In genomic region chr1:166048230-166048911, GRCm38 (mm10) we compare ENCODE assay signal across 8 mouse cellular contexts. TPM values are rescaled to one million over a fixed set of nuclear protein-coding genes. Genes with fewer than 3 reads are reported as not detected.
DNase-seq lines count a peak whose midpoint lies in the region; ATAC-seq lines count a peak whose summit lies in the region.

No protein-coding gene starts in this region.

- H3K9me3 ChIP-seq in heart, embryonic 12.5 days (replicated peaks) = no peaks in the 10 kb centered on the region
- H3K9me3 ChIP-seq in forebrain, embryonic 11.5 days (ENCODE audit: control insufficient read depth, low read length) = no peaks in the 10 kb centered on the region
- no peaks in the 10 kb centered on the region for H3K9me3 ChIP-seq in limb, embryonic 10.5 days (replicated peaks)
- H3K9me3 ChIP-seq in midbrain, embryonic 12.5 days = no peaks in the 10 kb centered on the region

- H3K9ac ChIP-seq in heart, embryonic 12.5 days = peak overlapping the region; percentile 69
- peak overlapping the region; percentile 58 for H3K9ac ChIP-seq in forebrain, embryonic 11.5 days (ENCODE audit: low read length)
- peak overlapping the region; percentile 53; the same call in 1 of the 2 replicates for H3K9ac ChIP-seq in midbrain, embryonic 12.5 days (replicated peaks)

- no peak for DNase-seq in heart, postnatal 25 days (ENCODE audit: low spot score)
- DNase-seq in ES-CJ7 (ENCODE audit: low read depth, low spot score) = peak; percentile 25
- DNase-seq in forebrain, embryonic 11.5 days (ENCODE audit: low spot score) = no peak
- peak; percentile 52 for DNase-seq in limb, embryonic 10.5 days (ENCODE audit: low spot score)
- peak; percentile 49 for DNase-seq in thymus, postnatal 25 days
- no peak for DNase-seq in left cerebral cortex, postnatal 25 days (ENCODE audit: low spot score in 2 of 2)

- ATAC-seq in heart, embryonic 12.5 days (ENCODE audit: insufficient number of reproducible peaks, low FRiP score) = peak; percentile 34; the same call in 1 of the 2 replicates
- ATAC-seq in forebrain, embryonic 11.5 days (replicated peaks; ENCODE audit: low FRiP score) = no peak
- ATAC-seq in midbrain, embryonic 12.5 days (ENCODE audit: low FRiP score, low read depth) = no peak

- intact Hi-C loops in heart, postnatal 25 days (cut with DNase I) = no loop called here
- intact Hi-C loops in left cerebral cortex, postnatal 25 days (cut with DNase I) = loop anchor here (1.0 kb wide), 1 partner anchor 103 kb away; no protein-coding TSS in a partner anchor

- peaks cover 37% of the 10 kb centered on the region for H3K4me1 ChIP-seq in heart, embryonic 12.5 days (replicated peaks)
- peaks cover 29% of the 10 kb centered on the region for H3K4me1 ChIP-seq in forebrain, embryonic 11.5 days (replicated peaks; ENCODE audit: control insufficient read depth, insufficient read depth, low read length)
- peaks cover 68% of the 10 kb centered on the region for H3K4me1 ChIP-seq in limb, embryonic 10.5 days
- peaks cover 63% of the 10 kb centered on the region for H3K4me1 ChIP-seq in midbrain, embryonic 12.5 days

- H3K27me3 ChIP-seq in heart, embryonic 12.5 days (replicated peaks) = peaks cover 11% of the 10 kb centered on the region; the same call in 1 of the 2 replicates
- peaks cover 12% of the 10 kb centered on the region for H3K27me3 ChIP-seq in forebrain, embryonic 11.5 days (ENCODE audit: control insufficient read depth, insufficient read depth, low read length)
- peaks cover 7% of the 10 kb centered on the region; the same call in 1 of the 2 replicates for H3K27me3 ChIP-seq in limb, embryonic 10.5 days (ENCODE audit: low read depth, poor library complexity, severe bottlenecking)
- peaks cover 28% of the 10 kb centered on the region for H3K27me3 ChIP-seq in midbrain, embryonic 12.5 days

- peak overlapping the region; percentile 54 for H3K4me3 ChIP-seq in heart, embryonic 12.5 days
- peak overlapping the region; percentile 40 for H3K4me3 ChIP-seq in forebrain, embryonic 11.5 days (ENCODE audit: low read depth, low read length)
- H3K4me3 ChIP-seq in limb, embryonic 10.5 days = peak overlapping the region; percentile 61
- peak overlapping the region; percentile 42 for H3K4me3 ChIP-seq in midbrain, embryonic 12.5 days

- WGBS in heart, embryonic 12.5 days = under 1% methylated on average over 23 of the region's 23 CpGs
- WGBS in forebrain, embryonic 11.5 days = under 1% methylated on average over 23 of the region's 23 CpGs
- under 1% methylated on average over 23 of the region's 23 CpGs for WGBS in limb, embryonic 10.5 days
- WGBS in midbrain, embryonic 12.5 days = 2% methylated on average over 23 of the region's 23 CpGs

- peak overlapping the region; percentile 98 for H3K4me2 ChIP-seq in heart, embryonic 12.5 days
- H3K4me2 ChIP-seq in forebrain, embryonic 11.5 days (ENCODE audit: low read depth, low read length, severe bottlenecking) = peak overlapping the region; percentile 93
- H3K4me2 ChIP-seq in midbrain, embryonic 12.5 days (replicated peaks) = peak overlapping the region; percentile 82

- no peak overlapping the region for H3K27ac ChIP-seq in heart, embryonic 12.5 days (ENCODE audit: poor library complexity, severe bottlenecking)
- peak overlapping the region; percentile 57; the same call in 1 of the 2 replicates for H3K27ac ChIP-seq in forebrain, embryonic 11.5 days (ENCODE audit: low read depth, low read length)
- H3K27ac ChIP-seq in limb, embryonic 10.5 days = peak overlapping the region; percentile 85
- peak overlapping the region; percentile 52 for H3K27ac ChIP-seq in midbrain, embryonic 12.5 days (replicated peaks)

- no peaks in the 10 kb centered on the region for H3K36me3 ChIP-seq in heart, embryonic 12.5 days
- H3K36me3 ChIP-seq in forebrain, embryonic 11.5 days (ENCODE audit: control insufficient read depth, insufficient read depth, low read length) = no peaks in the 10 kb centered on the region
- no peaks in the 10 kb centered on the region for H3K36me3 ChIP-seq in limb, embryonic 10.5 days
- H3K36me3 ChIP-seq in midbrain, embryonic 12.5 days = no peaks in the 10 kb centered on the region

RNA-seq across cellular contexts. Expression of gene Pou2f1, which starts 45.9 kb away (rescaled TPM):
- polyA plus RNA-seq in heart, embryonic 12.5 days (2016; fragmentation: Nextera tagmentation; extraction: Ambion mirVana) = 11.9 and 12.8 TPM in 2 replicates
- 10 to 100 TPM; 11.8 to 13.0 TPM for total RNA-seq in heart, postnatal 25 days (2021)
- 32.3 and 35.0 TPM in 2 replicates for polyA plus RNA-seq in forebrain, embryonic 11.5 days (2014; fragmentation: Nextera tagmentation; extraction: Ambion mirVana)
- polyA plus RNA-seq in limb, embryonic 10.5 days (2016; fragmentation: Nextera tagmentation; extraction: Ambion mirVana) = 28.8 and 32.3 TPM in 2 replicates
- polyA plus RNA-seq in midbrain, embryonic 12.5 days (2016; fragmentation: Nextera tagmentation; extraction: Ambion mirVana) = 23.9 and 27.6 TPM in 2 replicates
- total RNA-seq in left cerebral cortex, postnatal 25 days (2021) = 10 to 100 TPM; 14.3 to 21.5 TPM

Comparison
In these comparisons a context has a peak if more than half of its experiments do, and no peak if none do; other contexts are left out.
1. DNase-seq: peak in ES-CJ7 (single experiment), limb, embryonic 10.5 days (single experiment) and thymus, postnatal 25 days (single experiment); none in heart, postnatal 25 days (single experiment), forebrain, embryonic 11.5 days (single experiment) and left cerebral cortex, postnatal 25 days (0 of 2).
2. Peak in every context shown above with its lines, with median percentiles within 50 percentile points of each other: H3K4me2 ChIP-seq, H3K4me3 ChIP-seq and H3K9ac ChIP-seq.